Mouse (Mus musculus): Measurements from ENCODE around the gene AC161166.1. TPM values are rescaled to one million over a fixed set of nuclear protein-coding genes. Genes with fewer than 3 reads are reported as not detected.

AC161166.1 gene
- polyA plus RNA-seq, 1 experiment from 2014 or later: 0.52 TPM

GRCm38 (mm10) chr7:24539686-24540085 is 27.4 kb upstream of the AC161166.1 start:
- ATAC-seq (ENCODE audit: insufficient number of reproducible peaks, low FRiP score, low TSS enrichment, low read depth) (no peak), DNase-seq (ENCODE audit: low spot score) (no peak)
- no peaks in the 10 kb centered on the region for H3K27me3 ChIP-seq (ENCODE audit: control insufficient read depth, insufficient read depth, low read length)
- no peaks in the 10 kb centered on the region for H3K4me1 ChIP-seq (ENCODE audit: control insufficient read depth, insufficient read depth, low read length)
- no peak overlapping the region for H3K4me3 ChIP-seq (ENCODE audit: low read depth, low read length)
- no peak overlapping the region for H3K4me2 ChIP-seq (ENCODE audit: low read depth, severe bottlenecking)
- H3K27ac ChIP-seq (replicated peaks; ENCODE audit: low read depth, low read length): no peak overlapping the region
- no peak overlapping the region for H3K9ac ChIP-seq (ENCODE audit: low read length)
- no peaks in the 10 kb centered on the region; the same call in 1 of the 2 replicates for H3K9me3 ChIP-seq (ENCODE audit: control insufficient read depth, low read length)
- H3K36me3 ChIP-seq (ENCODE audit: control insufficient read depth, insufficient read depth, low read length): no peaks in the 10 kb centered on the region
- WGBS: 94% methylated on average over 4 of the region's 4 CpGs

- H3K4me1 ChIP-seq (ENCODE audit: control insufficient read depth, insufficient read depth, low read length): peaks cover 4% of the 10 kb centered on the region; the same call in 1 of the 2 replicates
- no peak overlapping the region for H3K4me2 ChIP-seq (ENCODE audit: low read depth, severe bottlenecking)
- no peak overlapping the region for H3K9ac ChIP-seq (ENCODE audit: low read length)
- no peak overlapping the region for H3K27ac ChIP-seq (replicated peaks; ENCODE audit: low read depth, low read length)
- 84% methylated on average over 5 of the region's 5 CpGs for WGBS
- H3K9me3 ChIP-seq (ENCODE audit: control insufficient read depth, low read length): no peaks in the 10 kb centered on the region
- ATAC-seq (ENCODE audit: insufficient number of reproducible peaks, low FRiP score, low TSS enrichment, low read depth) (no peak), DNase-seq (ENCODE audit: low spot score) (no peak)
- H3K27me3 ChIP-seq (ENCODE audit: control insufficient read depth, insufficient read depth, low read length): peaks cover 6% of the 10 kb centered on the region
- peaks cover 2% of the 10 kb centered on the region; the same call in 1 of the 2 replicates for H3K36me3 ChIP-seq (ENCODE audit: control insufficient read depth, insufficient read depth, low read length)
- no peak overlapping the region for H3K4me3 ChIP-seq (ENCODE audit: low read depth, low read length)
Observed at GRCm38 (mm10) chr7:24538701-24539100, 26.4 kb upstream of the AC161166.1 start.

GRCm38 (mm10) chr7:24538154-24538553 is 25.9 kb upstream of the AC161166.1 start:
- WGBS: 48% methylated on average over 5 of the region's 5 CpGs
- Histone ChIP-seq H3K36me3 (ENCODE audit: control insufficient read depth, insufficient read depth, low read length) (peaks cover 6% of the 10 kb centered on the region), H3K9me3 (ENCODE audit: control insufficient read depth, low read length) (no peaks in the 10 kb centered on the region), H3K4me1 (ENCODE audit: control insufficient read depth, insufficient read depth, low read length) (peaks cover 4% of the 10 kb centered on the region; the same call in 1 of the 2 replicates), H3K27ac (replicated peaks; ENCODE audit: low read depth, low read length) (no peak overlapping the region), H3K4me2 (ENCODE audit: low read depth, severe bottlenecking) (no peak overlapping the region), H3K9ac (ENCODE audit: low read length) (no peak overlapping the region), H3K4me3 (ENCODE audit: low read depth, low read length) (no peak overlapping the region), H3K27me3 (ENCODE audit: control insufficient read depth, insufficient read depth, low read length) (peaks cover 11% of the 10 kb centered on the region)
- ATAC-seq (ENCODE audit: insufficient number of reproducible peaks, low FRiP score, low TSS enrichment, low read depth): no peak
- DNase-seq (ENCODE audit: low spot score): no peak

- Histone ChIP-seq H3K9me3 (ENCODE audit: control insufficient read depth, low read length) (no peaks in the 10 kb centered on the region), H3K27me3 (ENCODE audit: control insufficient read depth, insufficient read depth, low read length) (peaks cover 13% of the 10 kb centered on the region), H3K9ac (ENCODE audit: low read length) (no peak overlapping the region), H3K27ac (replicated peaks; ENCODE audit: low read depth, low read length) (no peak overlapping the region), H3K4me3 (ENCODE audit: low read depth, low read length) (no peak overlapping the region), H3K4me1 (ENCODE audit: control insufficient read depth, insufficient read depth, low read length) (peaks cover 4% of the 10 kb centered on the region; the same call in 1 of the 2 replicates), H3K4me2 (ENCODE audit: low read depth, severe bottlenecking) (no peak overlapping the region), H3K36me3 (ENCODE audit: control insufficient read depth, insufficient read depth, low read length) (peaks cover 7% of the 10 kb centered on the region)
- no peak for ATAC-seq (ENCODE audit: insufficient number of reproducible peaks, low FRiP score, low TSS enrichment, low read depth)
- no peak for DNase-seq (ENCODE audit: low spot score)
- WGBS: 78% methylated on average over 5 of the region's 5 CpGs
Observed at GRCm38 (mm10) chr7:24537591-24537990, 25.3 kb upstream of the AC161166.1 start.

- DNase-seq (ENCODE audit: low spot score) (no peak), ATAC-seq (ENCODE audit: insufficient number of reproducible peaks, low FRiP score, low TSS enrichment, low read depth) (no peak)
- Histone ChIP-seq H3K4me1 (ENCODE audit: control insufficient read depth, insufficient read depth, low read length) (peaks cover 8% of the 10 kb centered on the region), H3K9me3 (ENCODE audit: control insufficient read depth, low read length) (no peaks in the 10 kb centered on the region), H3K9ac (ENCODE audit: low read length) (no peak overlapping the region), H3K36me3 (ENCODE audit: control insufficient read depth, insufficient read depth, low read length) (peaks cover 7% of the 10 kb centered on the region), H3K27ac (replicated peaks; ENCODE audit: low read depth, low read length) (no peak overlapping the region), H3K4me3 (ENCODE audit: low read depth, low read length) (no peak overlapping the region), H3K4me2 (ENCODE audit: low read depth, severe bottlenecking) (no peak overlapping the region), H3K27me3 (ENCODE audit: control insufficient read depth, insufficient read depth, low read length) (peaks cover 13% of the 10 kb centered on the region)
- 85% methylated on average over 4 of the region's 4 CpGs for WGBS
Observed at GRCm38 (mm10) chr7:24537081-24537480, 24.8 kb upstream of the AC161166.1 start.

GRCm38 (mm10) chr7:24534301-24534700 is 22.0 kb upstream of the AC161166.1 start:
- no peak overlapping the region for H3K9ac ChIP-seq (ENCODE audit: low read length)
- no peak for DNase-seq (ENCODE audit: low spot score)
- WGBS: 21% methylated on average over 19 of the region's 19 CpGs
- no peak overlapping the region for H3K27ac ChIP-seq (replicated peaks; ENCODE audit: low read depth, low read length)
- peak overlapping the region; percentile 12 for H3K4me3 ChIP-seq (ENCODE audit: low read depth, low read length)
- ATAC-seq (ENCODE audit: insufficient number of reproducible peaks, low FRiP score, low TSS enrichment, low read depth): no peak
- H3K27me3 ChIP-seq (ENCODE audit: control insufficient read depth, insufficient read depth, low read length): peaks cover 13% of the 10 kb centered on the region
- no peaks in the 10 kb centered on the region; the same call in 1 of the 2 replicates for H3K9me3 ChIP-seq (ENCODE audit: control insufficient read depth, low read length)
- peaks cover 7% of the 10 kb centered on the region for H3K36me3 ChIP-seq (ENCODE audit: control insufficient read depth, insufficient read depth, low read length)
- H3K4me1 ChIP-seq (ENCODE audit: control insufficient read depth, insufficient read depth, low read length): peaks cover 15% of the 10 kb centered on the region
- H3K4me2 ChIP-seq (ENCODE audit: low read depth, severe bottlenecking): peak overlapping the region; percentile 22; the same call in 1 of the 2 replicates

GRCm38 (mm10) chr7:24533806-24534205 is 21.6 kb upstream of the AC161166.1 start:
- WGBS: 16% methylated on average over 38 of the region's 42 CpGs
- ATAC-seq (ENCODE audit: insufficient number of reproducible peaks, low FRiP score, low TSS enrichment, low read depth) (no peak), DNase-seq (ENCODE audit: low spot score) (peak; percentile 34)
- H3K4me3 ChIP-seq (ENCODE audit: low read depth, low read length): peak overlapping the region; percentile 12
- H3K27me3 ChIP-seq (ENCODE audit: control insufficient read depth, insufficient read depth, low read length): peaks cover 13% of the 10 kb centered on the region
- peaks cover 16% of the 10 kb centered on the region for H3K4me1 ChIP-seq (ENCODE audit: control insufficient read depth, insufficient read depth, low read length)
- H3K36me3 ChIP-seq (ENCODE audit: control insufficient read depth, insufficient read depth, low read length): peaks cover 7% of the 10 kb centered on the region
- peak overlapping the region; percentile 22; the same call in 1 of the 2 replicates for H3K4me2 ChIP-seq (ENCODE audit: low read depth, severe bottlenecking)
- H3K9ac ChIP-seq (ENCODE audit: low read length): peak overlapping the region; percentile 17; the same call in 1 of the 2 replicates
- H3K9me3 ChIP-seq (ENCODE audit: control insufficient read depth, low read length): no peaks in the 10 kb centered on the region; the same call in 1 of the 2 replicates
- no peak overlapping the region for H3K27ac ChIP-seq (replicated peaks; ENCODE audit: low read depth, low read length)

GRCm38 (mm10) chr7:24533031-24533571 is 20.8 kb upstream of the AC161166.1 start:
- Histone ChIP-seq H3K27me3 (ENCODE audit: control insufficient read depth, insufficient read depth, low read length) (peaks cover 13% of the 10 kb centered on the region), H3K36me3 (ENCODE audit: control insufficient read depth, insufficient read depth, low read length) (peaks cover 7% of the 10 kb centered on the region), H3K4me2 (ENCODE audit: low read depth, severe bottlenecking) (no peak overlapping the region; the same call in 1 of the 2 replicates), H3K9me3 (ENCODE audit: control insufficient read depth, low read length) (no peaks in the 10 kb centered on the region; the same call in 1 of the 2 replicates), H3K4me1 (ENCODE audit: control insufficient read depth, insufficient read depth, low read length) (peaks cover 16% of the 10 kb centered on the region), H3K4me3 (ENCODE audit: low read depth, low read length) (no peak overlapping the region), H3K9ac (ENCODE audit: low read length) (no peak overlapping the region), H3K27ac (replicated peaks; ENCODE audit: low read depth, low read length) (no peak overlapping the region)
- DNase-seq (ENCODE audit: low spot score) (peak; percentile 28), ATAC-seq (ENCODE audit: insufficient number of reproducible peaks, low FRiP score, low TSS enrichment, low read depth) (no peak)
- 57% methylated on average over 28 of the region's 28 CpGs for WGBS

Measured in limb, embryonic 11.5 days (tissue).